Mouse (Mus musculus) cerebellum, postnatal 36 days (tissue): ENCODE measurements around the gene Sgce.

Experiments used
- DNase-seq, 2 experiments: peaks; one replicate each; pipeline ENCODE4 v3.0.0; 2021 to 2022; ENCODE audit warnings: mixed read lengths in 2 of 2

The Sgce gene

GRCm38 (mm10) chr6:4642068-4642467 is 104.9 kb downstream of the Sgce start:
- DNase-seq: no peak

DNA sequence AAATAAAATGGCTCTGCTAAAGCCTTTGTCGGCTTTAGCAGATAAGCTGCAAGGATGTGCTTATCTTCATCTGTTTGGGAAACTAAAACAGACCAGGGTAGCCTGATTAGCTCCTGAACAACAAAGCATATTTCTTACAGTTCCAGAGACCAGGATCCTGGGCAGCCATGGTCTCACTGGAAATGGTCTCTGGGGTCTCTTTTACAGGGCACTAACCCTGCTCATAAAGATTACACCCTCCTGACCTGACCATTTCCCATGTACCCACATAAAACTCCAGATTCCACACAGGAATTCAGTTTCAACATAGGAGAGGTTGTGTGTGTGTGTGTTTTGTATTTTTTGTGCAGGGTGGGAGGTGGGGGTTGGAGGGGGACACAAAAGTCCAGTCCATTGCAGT is 112.2 kb downstream of the Sgce start:
- DNase-seq: no peak

DNA sequence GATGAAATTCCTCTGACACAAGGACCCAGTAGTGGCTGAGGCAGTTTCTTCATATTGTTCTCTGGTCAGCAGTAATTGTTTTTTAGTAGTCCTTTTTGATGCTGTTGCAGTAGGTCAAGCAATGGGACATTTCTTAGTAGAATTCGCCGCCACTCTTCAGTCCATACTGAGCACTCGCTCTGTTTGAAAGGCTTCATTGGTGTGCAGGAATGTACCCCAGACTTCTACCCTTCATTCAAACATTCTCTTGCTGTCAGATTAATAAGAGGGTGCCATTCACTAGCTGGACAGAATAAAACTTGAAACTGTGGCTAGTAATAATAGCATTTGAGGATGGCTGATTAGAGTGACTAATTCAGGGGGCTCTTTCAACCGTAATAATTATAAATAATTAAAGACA is 113.8 kb downstream of the Sgce start:
- DNase-seq: no peak

DNA sequence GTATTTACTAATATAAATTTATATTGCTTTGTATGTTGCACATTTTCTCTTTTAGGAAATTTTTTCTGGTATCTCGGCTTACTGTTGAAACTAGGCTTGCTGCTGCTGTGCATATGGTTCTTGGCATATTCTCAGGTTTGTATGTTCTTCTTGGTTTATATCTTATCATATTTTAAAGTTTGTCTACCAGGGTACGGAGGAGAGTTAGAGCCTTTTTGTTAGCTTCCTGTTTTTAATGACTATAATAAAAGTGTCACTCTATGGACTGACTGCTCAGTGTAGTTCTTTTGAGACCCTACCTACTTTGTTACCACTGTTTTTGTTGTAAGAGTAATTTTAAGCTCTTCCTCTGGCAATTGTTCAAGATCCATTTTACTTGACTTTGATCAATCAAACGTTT is 115.5 kb downstream of the Sgce start:
- no peak for DNase-seq
